Mouse (Mus musculus) naive thymus-derived CD4-positive, alpha-beta T cell, adult 2 months (primary cell): ENCODE data around the gene Naa16.

Experiments used
- DNase-seq: peaks from one replicate; pipeline ENCODE4 v3.0.0-alpha.2; 2011; ENCODE audit warnings: low read depth

Gene Naa16

GRCm38 (mm10) chr14:79330944-79331561 lies 59.5 kb downstream of the Naa16 start:
- DNase-seq: peak; percentile 76

GRCm38 (mm10) chr14:79327033-79327432 lies 63.5 kb downstream of the Naa16 start:
- peak; percentile 81 for DNase-seq

- DNase-seq: no peak
Observed at GRCm38 (mm10) chr14:79324112-79324840, 66.3 kb downstream of the Naa16 start.

- no peak for DNase-seq
Observed at GRCm38 (mm10) chr14:79321881-79322280, 68.7 kb downstream of the Naa16 start.

- DNase-seq: peak; percentile 64
Observed at GRCm38 (mm10) chr14:79321152-79321551, 69.4 kb downstream of the Naa16 start.

GRCm38 (mm10) chr14:79317602-79318001 lies 73.0 kb downstream of the Naa16 start:
- DNase-seq: no peak

- DNase-seq: peak; percentile 80
Observed at GRCm38 (mm10) chr14:79315877-79316276, 74.7 kb downstream of the Naa16 start.

- DNase-seq: peak; percentile 66
Observed at GRCm38 (mm10) chr14:79314245-79315010, 76.2 kb downstream of the Naa16 start.

GRCm38 (mm10) chr14:79313439-79314175 lies 77.0 kb downstream of the Naa16 start:
- no peak for DNase-seq

GRCm38 (mm10) chr14:79312719-79313118 lies 77.9 kb downstream of the Naa16 start:
- no peak for DNase-seq

- DNase-seq: peak; percentile 46
Observed at GRCm38 (mm10) chr14:79311918-79312454, 78.6 kb downstream of the Naa16 start.

GRCm38 (mm10) chr14:79309115-79309514 lies 81.5 kb downstream of the Naa16 start:
- DNase-seq: no peak

GRCm38 (mm10) chr14:79308364-79308763 lies 82.2 kb downstream of the Naa16 start:
- DNase-seq: no peak

GRCm38 (mm10) chr14:79307908-79308307 lies 82.7 kb downstream of the Naa16 start:
- DNase-seq: no peak

GRCm38 (mm10) chr14:79307138-79307537 lies 83.4 kb downstream of the Naa16 start:
- no peak for DNase-seq

- no peak for DNase-seq
Observed at GRCm38 (mm10) chr14:79304873-79305464, 85.6 kb downstream of the Naa16 start.

GRCm38 (mm10) chr14:79303150-79303549 lies 87.4 kb downstream of the Naa16 start:
- no peak for DNase-seq

GRCm38 (mm10) chr14:79301466-79301875 lies 89.1 kb downstream of the Naa16 start, which contains the start of gene Rgcc:
TSS of gene Rgcc (minus strand) at chr14:79301645.
- DNase-seq: peak; percentile 100

GRCm38 (mm10) chr14:79300641-79301350 lies 89.8 kb downstream of the Naa16 start:
- DNase-seq: peak; percentile 80

GRCm38 (mm10) chr14:79299796-79300195 lies 90.8 kb downstream of the Naa16 start:
- DNase-seq: peak; percentile 56

GRCm38 (mm10) chr14:79299230-79299629 lies 91.3 kb downstream of the Naa16 start:
- DNase-seq: peak; percentile 54
